Mouse (Mus musculus): ENCODE data around the gene Arhgef19. TPM values are rescaled to one million over a fixed set of nuclear protein-coding genes. Genes with fewer than 3 reads are reported as not detected.
A peak's percentile ranks its signal among the peaks of the same experiment; 100 is the strongest.

Gene Arhgef19
- total RNA-seq, 2 experiments from 2014 or later = 2.6 to 3.2 TPM

GRCm38 (mm10) chr4:141284486-141284885, 45.2 kb downstream of the Arhgef19 start:
- DNase-seq = no peak

GRCm38 (mm10) chr4:141285128-141285527, 45.8 kb downstream of the Arhgef19 start:
- no peak for DNase-seq

DNA sequence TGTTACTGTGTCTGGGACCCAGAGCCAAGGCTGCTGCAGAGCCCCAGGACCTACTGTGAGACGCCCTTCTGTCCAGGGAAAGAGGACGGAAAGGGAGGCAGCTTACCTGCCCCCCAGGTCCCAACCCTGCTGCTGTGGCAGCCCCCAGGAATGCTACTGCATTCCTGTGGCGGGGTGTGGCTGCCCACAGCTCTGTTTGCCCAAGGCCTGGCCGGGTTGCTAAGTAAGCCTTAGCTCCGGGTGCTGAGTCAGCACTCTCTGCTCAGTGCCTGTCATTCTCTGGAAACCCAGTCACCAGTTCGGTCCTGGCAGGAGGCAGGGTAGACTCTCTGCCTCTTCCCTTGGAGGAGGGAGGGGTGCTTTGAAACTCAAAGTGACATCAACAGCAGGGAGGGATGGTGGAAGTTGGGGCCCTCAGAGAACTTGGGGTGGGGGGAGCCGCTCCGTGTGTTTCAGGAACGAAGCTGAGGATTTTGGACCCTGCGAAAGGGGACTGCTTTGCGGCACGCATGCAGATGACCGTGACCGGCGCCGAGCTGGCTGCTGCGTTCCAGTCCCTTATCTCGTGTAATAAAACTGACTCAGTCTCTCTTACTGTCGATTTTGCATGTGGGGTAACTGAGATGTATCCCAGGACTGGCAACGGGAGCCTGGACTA, 47.7 kb downstream of the Arhgef19 start:
- peak; percentile 36 for DNase-seq

DNA sequence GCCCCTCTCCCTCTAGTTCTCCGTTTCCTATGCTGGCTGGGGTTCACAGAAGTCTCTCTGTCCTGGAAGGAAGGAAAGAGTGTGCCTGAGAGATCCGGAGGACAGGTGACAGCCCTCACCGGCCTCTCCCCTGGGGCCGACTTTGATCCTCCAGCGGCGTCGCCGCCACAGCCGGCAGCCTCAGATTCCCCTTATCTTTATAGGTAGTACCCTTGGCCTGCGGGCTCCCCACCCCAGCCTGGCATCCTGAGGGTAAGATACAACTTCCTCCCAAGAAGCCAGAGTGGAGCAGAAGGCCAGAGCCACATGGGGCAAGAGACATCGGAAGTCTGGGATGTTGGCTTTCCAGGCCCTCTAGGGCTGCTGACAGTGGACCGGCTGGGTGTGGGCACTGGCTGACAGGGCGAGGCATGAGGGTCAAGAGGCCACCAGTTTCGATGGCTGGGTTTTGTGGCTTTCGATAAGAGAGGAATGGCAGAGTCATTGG, 48.3 kb downstream of the Arhgef19 start:
- no peak for DNase-seq

- DNase-seq = no peak
These were observed 48.9 kb downstream of the Arhgef19 start for GRCm38 (mm10) chr4:141288152-141288551.

DNA sequence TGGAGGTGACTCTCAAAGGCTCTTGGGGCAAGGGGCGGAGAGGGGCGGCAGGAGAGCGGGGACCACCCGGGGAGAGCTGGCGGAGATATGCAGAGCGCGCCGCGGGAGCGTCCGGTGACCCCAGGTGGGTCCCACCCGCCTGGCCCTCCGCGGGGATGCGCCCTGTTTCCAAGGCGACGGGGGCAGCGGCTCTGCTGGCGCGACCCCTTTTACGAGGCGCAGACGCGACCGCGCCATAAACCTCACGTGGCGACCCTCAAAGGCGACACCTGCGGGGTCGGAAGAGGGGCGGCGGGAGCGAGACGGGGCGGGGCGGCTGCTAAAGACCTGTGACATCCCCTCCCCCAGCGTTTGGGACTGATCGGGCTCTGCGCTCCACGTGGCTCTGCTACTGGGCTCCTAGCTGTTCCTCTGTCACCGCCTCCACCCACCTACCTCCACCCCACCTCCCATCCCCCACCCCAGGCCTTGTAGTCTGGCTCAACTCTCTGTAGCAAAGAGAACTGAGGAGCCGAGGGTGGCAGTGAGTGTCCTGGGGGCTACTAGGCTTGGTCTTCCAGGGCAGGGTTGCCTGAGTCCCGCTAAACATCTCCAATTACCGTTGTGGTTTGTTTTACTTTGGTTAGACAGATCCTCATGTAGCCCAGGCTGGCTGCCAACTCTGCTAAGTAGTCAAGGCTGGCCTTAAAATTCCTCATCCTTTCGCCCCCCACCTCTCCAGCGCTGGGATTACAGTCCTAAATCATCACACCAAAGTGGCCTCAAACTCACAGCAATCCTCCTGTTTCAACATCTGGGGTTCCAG, 52.5 kb downstream of the Arhgef19 start:
- DNase-seq = no peak

DNA sequence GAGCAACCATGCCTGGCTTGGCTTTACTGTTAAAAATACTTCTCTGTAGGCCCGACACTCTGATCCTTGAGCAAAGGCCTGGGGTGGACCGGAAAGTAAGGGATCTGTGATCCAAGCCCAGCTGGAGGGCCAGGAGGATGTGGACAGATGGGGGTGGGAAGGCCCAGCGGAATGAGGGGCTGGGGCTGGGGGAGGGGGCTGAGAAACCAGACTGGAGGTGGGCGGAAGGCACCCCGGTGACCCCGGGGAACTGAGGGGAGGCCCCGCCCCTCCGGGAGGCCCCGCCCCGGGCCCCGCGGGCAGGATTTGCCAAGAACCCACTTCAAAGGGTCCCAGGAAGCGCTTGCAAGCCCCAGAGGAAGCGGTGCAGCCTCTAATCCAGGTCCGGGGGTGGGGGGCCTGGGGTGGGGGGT, 56.5 kb downstream of the Arhgef19 start:
- DNase-seq = no peak

DNA sequence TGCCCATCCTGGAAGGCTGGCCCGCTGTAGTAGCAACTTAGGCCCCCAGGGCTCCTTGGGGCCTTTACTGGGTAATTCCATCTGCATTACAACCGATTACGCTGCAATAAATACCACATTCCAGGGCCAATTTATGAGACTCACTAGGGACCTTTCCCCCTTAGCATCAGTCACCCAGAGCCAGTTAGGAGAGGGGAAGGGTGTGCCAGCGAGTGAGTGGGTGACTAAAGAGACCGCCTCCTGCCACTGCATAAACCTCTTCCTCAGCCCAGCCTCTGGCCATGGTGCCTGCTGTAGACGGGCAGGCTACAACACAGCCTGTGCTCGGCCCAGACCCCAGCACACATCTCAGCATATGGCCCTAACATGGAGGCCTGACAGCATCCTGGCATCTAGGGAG, 58.6 kb downstream of the Arhgef19 start:
- no peak for DNase-seq

- DNase-seq = no peak
These were observed 60.1 kb downstream of the Arhgef19 start for GRCm38 (mm10) chr4:141299356-141299755.

DNA sequence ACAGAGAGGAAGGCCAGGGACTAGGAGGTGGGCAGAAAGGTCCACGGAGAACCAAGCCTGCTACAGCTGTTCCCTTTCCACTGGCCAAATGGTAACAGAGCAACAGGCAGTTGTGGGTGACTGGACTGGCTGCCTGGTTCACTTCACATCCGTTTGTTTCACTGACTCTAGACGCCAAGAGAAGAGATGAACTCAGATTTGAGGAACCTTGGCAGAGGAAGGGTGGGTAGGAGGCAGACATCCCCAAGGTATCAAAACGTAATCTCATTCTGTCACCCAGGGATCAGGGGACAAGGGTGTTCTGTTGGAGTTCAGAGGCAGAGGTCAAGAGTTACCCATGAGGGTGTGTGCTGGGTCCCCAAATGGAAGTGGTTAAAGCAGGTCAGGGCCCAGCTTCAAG, 60.9 kb downstream of the Arhgef19 start:
- no peak for DNase-seq

DNA sequence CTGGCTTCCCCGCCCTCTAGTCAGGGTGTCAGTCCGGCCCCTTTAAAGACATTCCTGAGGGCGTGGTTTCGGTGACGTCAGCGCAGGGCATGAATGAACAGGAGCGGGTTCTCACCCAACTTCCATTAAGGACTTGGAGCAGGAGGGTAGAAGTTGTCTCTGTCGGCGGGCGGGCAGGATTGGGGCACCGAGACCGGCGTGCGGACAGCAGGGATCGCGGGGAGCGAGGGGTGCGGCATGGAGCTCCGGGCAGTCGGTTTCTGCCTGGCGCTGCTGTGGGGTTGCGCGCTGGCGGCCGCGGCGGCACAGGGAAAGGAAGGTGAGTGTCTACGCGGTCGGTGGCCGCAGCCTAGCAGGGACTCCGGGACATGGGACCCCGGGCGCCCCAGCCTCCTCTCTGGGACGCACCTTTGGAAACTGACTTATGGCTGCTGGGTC, 61.8 kb downstream of the Arhgef19 start, which contains the start of gene Epha2:
TSS of gene Epha2 (plus strand) at position 125 of the 438 bp plus-strand sequence.
- DNase-seq = peak; percentile 72

DNA sequence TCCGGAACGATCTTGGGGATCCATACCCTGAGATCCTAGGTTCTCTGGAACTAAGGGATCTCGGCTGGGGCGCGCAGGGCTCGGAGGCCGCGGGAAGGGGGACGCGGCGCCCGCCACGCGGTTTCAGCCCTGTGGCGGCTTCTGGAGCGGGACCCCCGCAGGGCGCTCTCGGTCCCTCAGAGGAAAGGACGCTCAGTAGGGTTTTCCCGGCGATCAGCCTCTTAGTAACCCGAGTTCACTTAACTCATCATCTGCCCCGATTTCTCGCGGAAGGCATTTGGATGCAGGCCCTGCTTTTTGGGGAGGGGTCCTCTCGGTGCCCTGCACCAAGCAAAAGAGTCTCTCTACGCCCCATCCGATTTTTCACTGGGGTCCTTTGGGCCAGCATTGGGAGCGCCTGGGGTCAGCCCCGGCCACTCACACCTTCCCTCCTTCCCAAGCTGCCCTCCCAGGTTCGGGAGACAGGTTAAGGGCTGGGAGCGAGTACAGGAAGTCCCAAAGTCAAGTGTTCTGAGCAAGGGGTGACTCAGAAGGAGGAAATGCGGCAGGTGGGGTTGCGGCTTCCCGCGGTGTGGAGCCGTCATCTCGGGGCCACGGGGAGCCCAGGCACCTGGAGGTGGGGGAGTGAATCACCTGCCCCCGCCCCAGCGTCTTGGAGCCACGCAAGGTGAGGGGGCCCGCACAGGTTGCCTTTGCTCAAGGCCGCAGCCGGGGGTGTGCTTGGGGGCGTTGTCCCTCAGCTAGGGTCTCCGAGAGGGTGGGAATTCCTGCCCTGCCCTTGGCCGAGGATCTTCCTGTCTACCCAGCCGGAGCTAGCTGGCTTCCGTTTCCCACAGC, 62.5 kb downstream of the Arhgef19 start:
- no peak for DNase-seq

DNA sequence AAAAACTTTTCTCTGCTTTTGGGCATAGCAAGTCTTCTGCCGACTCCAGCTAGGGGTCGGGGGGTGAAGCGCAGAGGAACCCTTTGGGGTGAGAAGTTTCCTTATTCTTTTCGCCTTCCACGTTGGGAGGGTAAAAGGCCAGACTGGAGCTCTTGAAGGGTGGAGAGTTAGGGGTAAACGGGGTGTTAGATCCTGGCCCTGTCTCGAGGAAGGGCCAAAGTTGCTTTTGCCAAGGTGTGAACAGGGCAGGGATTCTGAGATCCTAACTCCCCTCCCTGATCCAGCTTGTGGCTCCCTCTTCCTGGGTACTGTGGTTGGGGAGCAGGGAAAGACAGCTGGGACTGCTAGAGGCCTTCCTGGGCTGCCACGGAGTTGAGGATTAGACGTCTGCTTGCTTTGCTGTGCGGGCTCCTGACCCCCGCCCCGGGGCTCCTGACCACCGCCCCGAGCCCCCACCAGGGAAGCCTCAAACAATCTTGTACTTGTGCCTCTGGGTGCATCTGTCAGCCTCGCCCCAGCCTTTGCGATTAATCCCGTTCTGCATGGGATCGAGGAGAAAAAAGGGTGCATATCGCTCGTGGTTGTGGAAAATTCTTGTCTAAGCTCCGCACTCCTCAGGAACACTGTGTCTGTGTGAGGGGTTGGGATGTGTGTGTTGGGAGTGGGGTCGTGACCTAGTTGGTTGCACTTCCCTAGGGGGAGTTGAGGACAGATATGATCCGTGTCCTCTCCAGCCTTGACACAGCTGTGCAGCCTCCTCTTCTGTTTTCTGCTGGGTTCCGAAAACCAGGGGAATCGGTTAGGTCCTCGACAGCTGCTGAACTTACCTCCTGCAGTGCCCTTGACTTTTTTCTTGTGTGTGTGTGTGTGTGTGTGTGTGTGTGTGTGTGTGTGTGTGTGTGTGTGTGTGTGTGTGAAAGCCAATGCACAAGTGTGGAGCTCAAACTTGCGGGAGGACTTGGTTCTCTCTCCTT, 63.4 kb downstream of the Arhgef19 start:
- DNase-seq = no peak

DNA sequence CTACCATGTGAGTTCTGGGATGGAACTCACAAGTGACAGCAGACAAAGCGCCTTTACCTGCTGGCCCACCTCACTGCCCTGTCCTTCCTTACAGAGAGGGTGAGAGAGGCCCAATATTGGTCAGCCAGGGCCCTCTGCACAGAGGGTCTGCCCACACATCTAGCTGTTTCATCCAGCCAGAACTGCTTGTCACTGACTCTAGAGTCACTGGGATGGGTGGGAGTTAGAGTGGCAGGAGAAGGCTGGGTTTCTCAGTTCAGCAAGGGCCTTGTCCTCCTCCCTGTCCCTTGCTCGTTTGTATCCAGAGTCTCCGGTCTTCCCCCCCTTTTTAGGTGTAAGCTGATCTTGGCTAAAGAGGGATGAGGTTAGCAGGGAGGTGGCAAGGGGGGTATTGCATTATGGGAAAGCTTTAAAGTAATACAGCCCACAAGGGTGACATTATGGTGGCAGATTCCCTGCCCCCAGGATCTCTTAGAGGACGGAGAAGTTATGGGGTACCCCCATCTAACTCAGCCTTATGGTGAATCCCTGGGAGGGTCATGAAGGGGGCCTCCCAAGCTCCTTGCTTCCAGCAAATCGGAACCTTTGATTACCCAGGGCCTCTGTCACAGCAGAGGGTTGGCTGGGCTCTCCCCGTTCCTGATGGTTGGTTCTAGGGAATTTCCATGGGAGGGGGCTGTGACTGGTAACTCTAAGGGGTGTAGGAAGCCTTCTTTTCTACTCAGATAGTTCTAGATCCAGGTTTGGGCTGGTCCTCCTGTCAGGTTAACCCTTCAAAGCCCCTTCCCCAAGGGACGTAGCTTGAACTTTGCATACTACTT, 64.3 kb downstream of the Arhgef19 start:
- DNase-seq = no peak

DNA sequence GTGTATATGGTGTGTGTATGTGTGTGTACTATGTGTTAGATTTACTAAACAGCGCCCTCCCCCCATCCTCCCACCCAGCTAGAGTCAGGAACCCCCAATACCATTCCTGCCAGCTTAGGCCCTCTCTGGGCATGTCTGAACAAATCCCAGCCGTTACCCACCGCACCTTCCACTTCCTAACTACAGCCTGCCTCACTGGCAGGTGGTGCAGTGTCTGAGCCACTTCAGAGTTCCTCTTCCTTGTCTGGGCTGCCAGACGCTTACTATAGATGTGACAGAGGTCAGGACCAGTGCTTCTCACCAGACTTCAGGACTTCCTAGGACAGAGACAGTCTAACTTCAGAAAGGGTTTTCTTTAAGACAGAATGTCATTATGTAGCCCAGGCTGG, 64.9 kb downstream of the Arhgef19 start:
- no peak for DNase-seq

DNA sequence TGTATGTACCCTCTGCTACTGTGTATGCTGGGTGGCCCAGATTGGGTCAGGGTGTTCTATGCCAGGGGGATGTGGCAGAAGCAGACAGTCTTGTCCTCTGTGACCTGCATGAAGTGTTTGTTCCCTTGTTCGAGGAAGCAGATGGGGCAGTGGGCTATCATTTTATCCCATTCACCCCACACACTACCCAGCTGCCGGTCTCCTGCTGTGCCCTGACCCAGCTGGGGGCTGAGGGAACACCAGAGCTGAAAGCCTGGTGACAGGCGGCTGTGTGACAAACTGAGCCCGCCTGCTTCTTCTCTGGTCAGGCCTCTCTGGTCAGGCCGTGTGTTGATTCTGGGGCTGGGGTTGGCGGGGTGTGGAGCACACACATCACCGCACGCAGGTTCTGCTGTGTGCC, 66.8 kb downstream of the Arhgef19 start:
- no peak for DNase-seq
